Mouse (Mus musculus): ENCODE measurements around the gene Slc10a1.

Slc10a1 gene

GRCm38 (mm10) chr12:80928881-80929280 lies 39.6 kb downstream of the Slc10a1 start:
- DNase-seq (ENCODE audit: low spot score in 2 of 2): no peak

GRCm38 (mm10) chr12:80927518-80927917 lies 41.0 kb downstream of the Slc10a1 start:
- DNase-seq (ENCODE audit: low spot score in 2 of 2): no peak

GRCm38 (mm10) chr12:80926550-80926949 lies 42.0 kb downstream of the Slc10a1 start:
- DNase-seq (ENCODE audit: low spot score in 2 of 2): no peak

GRCm38 (mm10) chr12:80925919-80926318 lies 42.6 kb downstream of the Slc10a1 start:
- DNase-seq (ENCODE audit: low spot score in 2 of 2): no peak

- DNase-seq (ENCODE audit: low spot score in 2 of 2): peak; percentile 56 to 67
Measured at GRCm38 (mm10) chr12:80924205-80924604, 44.3 kb downstream of the Slc10a1 start.

GRCm38 (mm10) chr12:80923602-80924001 lies 44.9 kb downstream of the Slc10a1 start:
- no peak for DNase-seq (ENCODE audit: low spot score in 2 of 2)

GRCm38 (mm10) chr12:80922869-80923268 lies 45.6 kb downstream of the Slc10a1 start:
- peak; percentile 59 to 67 for DNase-seq (ENCODE audit: low spot score in 2 of 2)

- no peak for DNase-seq (ENCODE audit: low spot score in 2 of 2)
Measured at GRCm38 (mm10) chr12:80921301-80921700, 47.2 kb downstream of the Slc10a1 start.

GRCm38 (mm10) chr12:80917764-80918163 lies 50.7 kb downstream of the Slc10a1 start:
- no peak for DNase-seq (ENCODE audit: low spot score in 2 of 2)

GRCm38 (mm10) chr12:80909631-80910030 lies 58.9 kb downstream of the Slc10a1 start:
- no peak for DNase-seq (ENCODE audit: low spot score in 2 of 2)
